Mouse (Mus musculus) lung, postnatal 10 days (tissue): ENCODE results near the gene Lrrk2.

Source experiments
- DNase-seq: peaks from one replicate; pipeline ENCODE4 v3.0.0; 2021

The Lrrk2 gene

GRCm38 (mm10) chr15:91690648-91691047, 17.7 kb downstream of the Lrrk2 start:
- DNase-seq = no peak

GRCm38 (mm10) chr15:91693051-91693450, 20.1 kb downstream of the Lrrk2 start:
- DNase-seq = peak; percentile 35

- DNase-seq = no peak
These were observed 20.9 kb downstream of the Lrrk2 start for GRCm38 (mm10) chr15:91693856-91694255.

- no peak for DNase-seq
These were observed 27.9 kb downstream of the Lrrk2 start for GRCm38 (mm10) chr15:91700841-91701240.

- peak; percentile 65 for DNase-seq
These were observed 30.2 kb downstream of the Lrrk2 start for GRCm38 (mm10) chr15:91702991-91703715.

- DNase-seq = no peak
These were observed 31.1 kb downstream of the Lrrk2 start for GRCm38 (mm10) chr15:91704091-91704490.

- DNase-seq = no peak
These were observed 36.5 kb downstream of the Lrrk2 start for GRCm38 (mm10) chr15:91709207-91710130.

GRCm38 (mm10) chr15:91735216-91735922, 62.4 kb downstream of the Lrrk2 start:
- no peak for DNase-seq

GRCm38 (mm10) chr15:91736791-91737533, 64.0 kb downstream of the Lrrk2 start:
- DNase-seq = peak; percentile 70

- no peak for DNase-seq
These were observed 65.8 kb downstream of the Lrrk2 start for GRCm38 (mm10) chr15:91738808-91739207.

GRCm38 (mm10) chr15:91745501-91745900, 72.5 kb downstream of the Lrrk2 start:
- DNase-seq = no peak

GRCm38 (mm10) chr15:91752111-91752510, 79.1 kb downstream of the Lrrk2 start:
- DNase-seq = peak; percentile 19

GRCm38 (mm10) chr15:91753378-91754080, 80.6 kb downstream of the Lrrk2 start:
- no peak for DNase-seq

- peak; percentile 65 for DNase-seq
These were observed 81.6 kb downstream of the Lrrk2 start for GRCm38 (mm10) chr15:91754546-91754945.

GRCm38 (mm10) chr15:91755756-91756155, 82.8 kb downstream of the Lrrk2 start:
- DNase-seq = no peak

GRCm38 (mm10) chr15:91772041-91772440, 99.1 kb downstream of the Lrrk2 start:
- no peak for DNase-seq

GRCm38 (mm10) chr15:91779166-91779565, 106.2 kb downstream of the Lrrk2 start:
- DNase-seq = no peak

- peak; percentile 52 for DNase-seq
These were observed 108.2 kb downstream of the Lrrk2 start for GRCm38 (mm10) chr15:91781172-91781571.

- no peak for DNase-seq
These were observed 115.4 kb downstream of the Lrrk2 start for GRCm38 (mm10) chr15:91788338-91788737.

- DNase-seq = no peak
These were observed 133.5 kb downstream of the Lrrk2 start for GRCm38 (mm10) chr15:91806463-91806862.

GRCm38 (mm10) chr15:91835319-91835718, 162.3 kb downstream of the Lrrk2 start:
- DNase-seq = no peak

- DNase-seq = no peak
These were observed 165.0 kb downstream of the Lrrk2 start, which contains the start of gene Smgc for GRCm38 (mm10) chr15:91837965-91838364. Gene Smgc, plus strand, starts transcription at chr15:91838265.
